Mouse (Mus musculus) heart, postnatal 14 days (tissue): ENCODE data around the gene Cd5. TPM values are rescaled to one million over a fixed set of nuclear protein-coding genes. Genes with fewer than 3 reads are reported as not detected.
A peak's percentile ranks its signal among the peaks of the same experiment; 100 is the strongest.

ENCODE experiments used
- DNase-seq, 2 experiments: peaks; one replicate each; pipeline ENCODE4 v3.0.0; 2021 to 2022
- intact Hi-C: fragments of 180-260 bp; cut with DNase I; formaldehyde crosslinking; loops from one replicate; pipeline ENCODE4 v1.15.1; 2025
- total RNA-seq, 2 experiments: library from RNA; stranded (reverse); gene quantifications; 2 replicates each; pipeline ENCODE4 v1.2.3; 2021

The Cd5 gene
- total RNA-seq, 2 experiments from 2014 or later, result 0.36 to 4.9 TPM

- DNase-seq, result peak; percentile 93 to 98
- intact Hi-C loops, result loop anchor here (1.0 to 5.0 kb wide), 3 partner anchors 31 to 249 kb away; partner anchors contain the start of gene Pga5
Measured at GRCm38 (mm10) chr19:10709360-10710087, 29.3 kb downstream of the Cd5 start.

- DNase-seq, result no peak
- intact Hi-C loops, result loop anchor here (1.0 to 5.0 kb wide), 3 partner anchors 31 to 250 kb away; partner anchors contain the start of gene Pga5
Measured at GRCm38 (mm10) chr19:10708900-10709299, 29.9 kb downstream of the Cd5 start.

- DNase-seq, result no peak
- intact Hi-C loops, result loop anchor here (2.0 to 5.0 kb wide), 2 partner anchors 41 to 251 kb away; no protein-coding TSS in a partner anchor
Measured at GRCm38 (mm10) chr19:10707881-10708280, 30.9 kb downstream of the Cd5 start.

GRCm38 (mm10) chr19:10707087-10707875, 31.5 kb downstream of the Cd5 start:
- intact Hi-C loops, result loop anchor here (5.0 kb wide), 1 partner anchor 40 kb away; no protein-coding TSS in a partner anchor
- DNase-seq, result no peak

- no peak for DNase-seq
Measured at GRCm38 (mm10) chr19:10703470-10703869, 35.3 kb downstream of the Cd5 start.

GRCm38 (mm10) chr19:10702125-10702524, 36.7 kb downstream of the Cd5 start:
- intact Hi-C loops, result no loop called here
- no peak for DNase-seq

More at GRCm38 (mm10) chr19:10703470-10703869, 35.3 kb downstream of the Cd5 start:
- intact Hi-C loops, result no loop called here

- DNase-seq, result peak in 1 of 2 experiments; percentile 50
Measured at GRCm38 (mm10) chr19:10701013-10701726, 37.6 kb downstream of the Cd5 start.

GRCm38 (mm10) chr19:10699851-10700250, 39.0 kb downstream of the Cd5 start:
- intact Hi-C loops, result no loop called here
- DNase-seq, result no peak

More at GRCm38 (mm10) chr19:10701013-10701726, 37.6 kb downstream of the Cd5 start:
- intact Hi-C loops, result no loop called here

- intact Hi-C loops, result no loop called here
- no peak for DNase-seq
Measured at GRCm38 (mm10) chr19:10698131-10698991, 40.4 kb downstream of the Cd5 start.

- no peak for DNase-seq
- intact Hi-C loops, result no loop called here
Measured at GRCm38 (mm10) chr19:10695801-10696200, 43.0 kb downstream of the Cd5 start.

GRCm38 (mm10) chr19:10693926-10694682, 44.7 kb downstream of the Cd5 start:
- intact Hi-C loops, result no loop called here
- no peak for DNase-seq

- intact Hi-C loops, result no loop called here
- no peak for DNase-seq
Measured at GRCm38 (mm10) chr19:10692361-10692760, 46.4 kb downstream of the Cd5 start.

GRCm38 (mm10) chr19:10691660-10692059, 47.1 kb downstream of the Cd5 start:
- DNase-seq, result no peak
- intact Hi-C loops, result no loop called here

GRCm38 (mm10) chr19:10691121-10691520, 47.7 kb downstream of the Cd5 start:
- DNase-seq, result no peak
- intact Hi-C loops, result no loop called here

- intact Hi-C loops, result no loop called here
Measured at GRCm38 (mm10) chr19:10690336-10690735, 48.5 kb downstream of the Cd5 start.

GRCm38 (mm10) chr19:10689470-10690166, 49.2 kb downstream of the Cd5 start:
- intact Hi-C loops, result no loop called here
- peak in 1 of 2 experiments; percentile 26 for DNase-seq

More at GRCm38 (mm10) chr19:10690336-10690735, 48.5 kb downstream of the Cd5 start:
- DNase-seq, result peak in 1 of 2 experiments; percentile 36

- peak; percentile 95 to 97 for DNase-seq
- intact Hi-C loops, result no loop called here
Measured at GRCm38 (mm10) chr19:10688537-10689352, 50.1 kb downstream of the Cd5 start, which contains the start of gene Vps37c. TSS of gene Vps37c (plus strand) at chr19:10688735.
